Mouse (Mus musculus) limb, embryonic 10.5 days (tissue): ENCODE data around the gene Rnf145. TPM values are rescaled to one million over a fixed set of nuclear protein-coding genes. Genes with fewer than 3 reads are reported as not detected.

ENCODE experiments used
- DNase-seq: peaks from one replicate; pipeline ENCODE4 v3.0.0-alpha.2; 2017; ENCODE audit warnings: low spot score
- H3K27ac ChIP-seq: fragments of 300-500 bp; sonication (generic); 2 replicates; pipeline ENCODE4 v1.5.1; 2016; ENCODE audit warnings: mild to moderate bottlenecking
- H3K27me3 ChIP-seq: fragments of 300-500 bp; sonication (generic); 2 replicates; pipeline ENCODE4 v1.6.1; 2016; ENCODE audit warnings: low read depth, mild to moderate bottlenecking; ENCODE audit not compliant: poor library complexity, severe bottlenecking
- H3K36me3 ChIP-seq: fragments of 300-500 bp; sonication (generic); 2 replicates; pipeline ENCODE4 v1.6.1; 2016; ENCODE audit warnings: mild to moderate bottlenecking, moderate library complexity
- H3K4me1 ChIP-seq: fragments of 300-500 bp; sonication (generic); 2 replicates; pipeline ENCODE4 v1.6.1; 2016
- H3K4me3 ChIP-seq: fragments of 300-500 bp; sonication (generic); 2 replicates; pipeline ENCODE4 v1.5.1; 2016; ENCODE audit warnings: mild to moderate bottlenecking, moderate library complexity
- H3K9me3 ChIP-seq: fragments of 300-500 bp; sonication (generic); replicated peaks from 2 replicates; pipeline ENCODE4 v1.6.1; 2016; ENCODE audit warnings: mild to moderate bottlenecking
- WGBS: fragments of 180-500 bp; shearing (Covaris S2); methylation state at CpG from one replicate; pipeline ENCODE4 v1.1.7; 2016; 5-methylcytosine and 5-hydroxymethylcytosine counted together
- polyA plus RNA-seq: library from polyadenylated mRNA; unstranded; fragments of >200 nt; fragmentation: Nextera tagmentation; extraction: Ambion mirVana; gene quantifications from 2 replicates; pipeline ENCODE4 v1.2.1, GENCODE M21; 2016

Gene Rnf145
- polyA plus RNA-seq, 1 experiment from 2014 or later, result 89.2 TPM

DNA sequence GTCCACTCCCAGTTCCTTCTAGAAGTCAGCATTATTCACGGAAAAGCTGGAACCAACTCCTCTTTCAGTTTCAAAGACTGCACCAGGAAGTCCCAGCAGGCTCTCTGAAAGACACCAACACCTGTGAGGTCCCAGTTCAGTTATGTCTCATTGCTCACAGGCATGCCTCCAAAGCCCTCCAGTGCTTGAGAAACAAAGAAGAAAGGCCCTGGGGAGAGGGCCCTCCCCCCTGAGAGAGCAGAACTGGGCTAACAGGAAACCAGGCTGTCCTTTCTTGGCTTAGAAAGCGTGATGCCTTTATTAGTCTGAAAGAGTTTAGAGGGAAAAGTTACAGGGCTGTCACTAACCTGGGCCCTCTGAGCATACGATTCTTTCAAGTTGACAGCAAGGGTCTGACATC is 22.5 kb upstream of the Rnf145 start:
- no peak for DNase-seq
- H3K27me3 ChIP-seq, result no peaks in the 10 kb centered on the region
- no peaks in the 10 kb centered on the region for H3K36me3 ChIP-seq
- H3K9me3 ChIP-seq, result no peaks in the 10 kb centered on the region
- 69% methylated on average over 3 of the region's 3 CpGs for WGBS
- H3K4me1 ChIP-seq, result no peaks in the 10 kb centered on the region
- no peak overlapping the region for H3K4me3 ChIP-seq
- H3K27ac ChIP-seq, result no peak overlapping the region

DNA sequence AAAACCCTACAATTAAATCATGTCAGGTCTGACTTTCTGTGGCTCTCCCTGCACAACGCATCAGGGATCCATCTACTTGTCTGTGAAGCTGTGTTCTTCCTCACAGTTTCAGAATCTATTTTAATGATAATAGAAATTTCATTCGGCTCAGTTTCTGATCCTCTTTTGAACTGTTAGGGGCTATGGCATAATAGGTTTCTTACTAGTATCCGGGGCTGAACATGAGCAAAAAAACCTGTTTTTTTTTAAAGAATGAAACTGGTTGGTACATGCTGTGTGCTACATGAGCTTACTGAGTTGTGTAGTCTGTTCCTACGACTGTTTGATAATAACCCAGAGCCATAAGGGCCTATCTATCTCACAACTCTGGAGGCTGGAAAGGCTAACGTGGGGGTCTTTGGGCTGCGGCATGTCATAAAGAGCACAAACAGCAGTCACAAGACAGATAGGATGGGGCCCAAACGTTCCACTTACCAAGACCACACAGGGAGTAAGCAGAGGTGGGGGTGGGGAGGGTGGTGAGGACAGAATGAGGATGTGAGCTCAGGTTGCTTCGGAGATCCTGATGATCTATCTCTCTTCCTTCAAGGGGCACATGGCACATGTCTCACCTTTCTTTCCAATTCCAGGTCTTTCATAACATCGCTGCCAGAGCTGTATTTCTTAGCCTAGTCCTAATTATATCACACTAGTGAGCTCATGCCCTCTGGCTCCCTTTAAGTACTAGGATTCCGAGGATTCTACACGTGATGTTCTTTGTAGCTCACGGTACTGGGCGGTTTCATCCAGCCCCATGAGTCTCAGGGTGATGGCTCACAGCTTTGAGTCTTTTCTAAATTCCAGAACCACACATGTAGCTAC is 20.1 kb upstream of the Rnf145 start:
- Histone ChIP-seq H3K4me3 (no peak overlapping the region), H3K4me1 (no peaks in the 10 kb centered on the region), H3K36me3 (no peaks in the 10 kb centered on the region), H3K27ac (no peak overlapping the region), H3K9me3 (no peaks in the 10 kb centered on the region), H3K27me3 (no peaks in the 10 kb centered on the region)
- 74% methylated on average over 13 of the region's 13 CpGs for WGBS
- DNase-seq, result no peak

DNA sequence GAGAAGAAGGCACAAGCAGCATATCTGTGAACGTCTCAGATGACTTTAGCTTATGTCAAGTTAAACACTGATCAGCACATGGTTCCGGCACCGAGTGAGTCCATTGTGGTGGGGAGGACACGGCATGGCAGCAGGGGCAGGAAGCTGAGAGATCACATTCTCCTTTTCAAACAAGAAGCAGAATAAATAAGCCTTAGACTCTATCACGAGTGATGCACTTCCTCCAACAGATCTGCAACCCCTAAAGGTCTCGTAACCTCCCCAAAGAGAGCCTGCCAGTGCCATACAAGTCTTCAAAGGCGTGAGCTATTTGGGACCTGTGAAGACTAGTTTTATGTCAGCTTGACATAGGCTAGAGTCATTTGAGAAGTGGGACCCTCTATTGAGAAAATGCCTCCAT is 17.8 kb upstream of the Rnf145 start:
- WGBS, result 85% methylated on average over 7 of the region's 7 CpGs
- H3K27ac ChIP-seq, result no peak overlapping the region
- no peak overlapping the region for H3K4me3 ChIP-seq
- H3K36me3 ChIP-seq, result no peaks in the 10 kb centered on the region
- no peak for DNase-seq
- H3K27me3 ChIP-seq, result no peaks in the 10 kb centered on the region
- no peaks in the 10 kb centered on the region for H3K9me3 ChIP-seq
- H3K4me1 ChIP-seq, result no peaks in the 10 kb centered on the region

DNA sequence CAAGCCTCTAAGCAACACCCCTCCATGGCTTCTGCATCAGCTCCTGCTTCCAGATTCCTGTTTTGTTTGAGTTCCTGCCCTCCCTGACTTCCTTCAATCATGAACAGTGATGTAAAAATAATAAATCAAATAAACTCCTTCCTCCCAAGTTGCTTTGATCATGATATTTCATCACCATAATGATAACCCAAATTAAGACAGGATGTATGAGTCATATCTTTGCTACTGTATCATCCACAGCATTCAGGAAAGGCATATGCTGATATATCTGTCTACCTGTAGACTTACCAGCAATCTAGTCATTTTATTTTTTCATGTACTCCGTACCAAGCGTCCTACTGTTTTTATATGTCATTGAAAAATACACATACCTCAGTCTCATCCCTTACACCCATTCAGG is 17.3 kb upstream of the Rnf145 start:
- no peak for DNase-seq
- Histone ChIP-seq H3K9me3 (no peaks in the 10 kb centered on the region), H3K4me3 (no peak overlapping the region), H3K27ac (no peak overlapping the region), H3K36me3 (no peaks in the 10 kb centered on the region), H3K4me1 (no peaks in the 10 kb centered on the region), H3K27me3 (no peaks in the 10 kb centered on the region)
- WGBS, result 91% methylated on average over 2 of the region's 2 CpGs

DNA sequence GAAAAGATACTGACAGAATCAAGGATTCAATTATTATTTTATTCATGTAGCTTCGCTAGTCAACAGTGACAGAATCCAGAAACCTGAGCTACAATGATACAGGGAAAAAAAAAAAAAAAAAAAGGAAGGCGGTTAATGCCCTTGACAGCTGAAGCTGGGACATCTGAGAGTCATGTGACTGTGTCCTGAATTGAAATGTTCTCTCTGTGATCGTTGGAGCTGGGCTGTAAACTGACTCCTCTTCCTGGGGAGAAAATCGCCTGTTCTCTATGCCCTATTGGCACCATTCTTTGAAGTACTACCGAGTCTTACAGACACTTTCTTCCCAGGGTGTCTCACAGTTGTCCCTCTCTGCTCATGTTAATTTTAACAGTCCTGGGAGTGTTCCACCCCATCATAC is 15.8 kb upstream of the Rnf145 start:
- no peaks in the 10 kb centered on the region for H3K27me3 ChIP-seq
- no peaks in the 10 kb centered on the region for H3K9me3 ChIP-seq
- H3K27ac ChIP-seq, result no peak overlapping the region
- WGBS, result 53% methylated on average over 5 of the region's 5 CpGs
- H3K4me1 ChIP-seq, result no peaks in the 10 kb centered on the region
- DNase-seq, result no peak
- no peak overlapping the region for H3K4me3 ChIP-seq
- no peaks in the 10 kb centered on the region for H3K36me3 ChIP-seq

DNA sequence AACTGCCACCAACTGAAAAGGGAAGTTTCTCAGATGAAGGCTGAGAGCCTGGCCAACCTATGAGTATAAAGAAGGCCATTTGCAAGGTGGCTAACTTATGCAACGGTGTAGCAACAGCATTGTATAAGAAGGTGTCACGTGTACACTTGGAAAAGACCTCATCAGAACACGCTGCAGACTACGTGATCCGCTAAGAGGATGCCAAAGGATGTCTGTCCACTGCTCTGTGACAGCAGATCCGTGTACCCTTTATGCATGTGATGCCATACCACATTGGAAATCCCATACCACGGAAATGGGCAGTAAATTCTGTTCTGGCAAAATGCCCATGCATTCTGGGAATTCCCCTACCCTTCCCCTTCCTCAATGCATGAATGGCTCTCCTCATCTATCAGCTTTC is 14.6 kb upstream of the Rnf145 start:
- 95% methylated on average over 7 of the region's 7 CpGs for WGBS
- no peak for DNase-seq
- H3K4me1 ChIP-seq, result no peaks in the 10 kb centered on the region
- no peaks in the 10 kb centered on the region for H3K27me3 ChIP-seq
- no peak overlapping the region for H3K27ac ChIP-seq
- no peaks in the 10 kb centered on the region for H3K9me3 ChIP-seq
- H3K36me3 ChIP-seq, result no peaks in the 10 kb centered on the region
- H3K4me3 ChIP-seq, result no peak overlapping the region

DNA sequence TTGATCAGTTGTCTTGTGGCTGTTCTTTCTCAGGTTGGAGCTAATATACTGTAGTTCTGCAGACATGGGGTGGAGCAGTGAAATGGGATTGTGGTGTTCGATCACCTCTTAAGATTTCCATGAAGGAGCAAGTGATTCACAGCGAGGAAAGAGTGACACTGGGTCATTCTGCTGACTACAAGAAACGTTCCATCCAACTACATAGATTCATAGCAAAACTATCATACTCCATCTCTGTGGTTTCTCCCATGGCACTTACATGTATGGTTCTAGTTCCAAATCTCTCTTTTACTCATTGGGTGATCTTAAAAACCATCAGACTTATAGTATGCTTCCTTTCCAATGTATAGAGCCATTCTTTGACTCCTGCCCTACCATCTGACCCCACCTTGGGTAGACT is 14.0 kb upstream of the Rnf145 start:
- Histone ChIP-seq H3K36me3 (no peaks in the 10 kb centered on the region), H3K27me3 (no peaks in the 10 kb centered on the region), H3K9me3 (no peaks in the 10 kb centered on the region), H3K4me1 (no peaks in the 10 kb centered on the region), H3K27ac (no peak overlapping the region), H3K4me3 (no peak overlapping the region)
- no peak for DNase-seq
- 82% methylated on average over 3 of the region's 3 CpGs for WGBS

DNA sequence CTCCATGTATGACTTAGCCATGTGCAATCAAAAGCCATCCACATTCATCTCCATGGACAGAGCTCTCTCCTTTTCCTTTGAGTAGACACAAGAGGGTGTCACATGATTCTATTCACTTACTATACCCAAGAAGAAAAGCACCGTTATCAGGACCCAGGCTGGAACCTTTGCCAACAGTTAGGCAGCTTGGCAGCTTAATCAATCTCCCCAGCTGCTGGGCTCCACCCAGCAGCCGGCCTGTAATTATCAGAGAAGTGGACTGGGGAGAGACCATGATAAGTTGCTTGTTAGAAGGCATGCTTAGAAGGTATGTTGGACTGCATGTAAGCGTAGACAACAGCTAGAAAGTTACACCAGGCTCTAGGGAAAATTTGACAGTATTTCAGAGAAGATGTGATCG is 9.9 kb upstream of the Rnf145 start:
- WGBS, result 68% methylated on average over 4 of the region's 4 CpGs
- no peak for DNase-seq
- Histone ChIP-seq H3K27ac (no peak overlapping the region), H3K36me3 (no peaks in the 10 kb centered on the region), H3K4me3 (no peak overlapping the region), H3K27me3 (no peaks in the 10 kb centered on the region), H3K9me3 (no peaks in the 10 kb centered on the region), H3K4me1 (no peaks in the 10 kb centered on the region)

DNA sequence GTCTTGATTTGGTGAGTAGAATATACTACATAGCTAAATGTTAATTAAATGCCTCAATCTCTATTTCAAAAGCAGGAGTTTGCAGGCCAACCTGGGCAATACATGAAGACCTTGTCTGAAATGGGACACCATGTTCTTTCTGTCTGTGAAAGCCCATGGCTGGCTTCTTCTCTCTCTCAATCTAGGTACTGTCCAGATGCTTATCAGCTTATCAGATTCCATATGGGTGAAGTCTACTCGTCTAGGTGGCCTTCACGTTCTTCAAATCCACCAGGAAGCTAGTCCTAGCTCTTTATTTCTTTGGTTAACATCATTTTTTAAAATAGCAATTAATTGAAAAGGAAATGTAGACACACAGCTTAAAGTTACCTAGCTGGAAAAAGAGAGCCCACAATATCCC is 8.9 kb upstream of the Rnf145 start:
- Histone ChIP-seq H3K9me3 (no peaks in the 10 kb centered on the region), H3K36me3 (no peaks in the 10 kb centered on the region), H3K4me1 (no peaks in the 10 kb centered on the region), H3K27me3 (no peaks in the 10 kb centered on the region), H3K4me3 (no peak overlapping the region), H3K27ac (no peak overlapping the region)
- no peak for DNase-seq
- 81% methylated on average over 2 of the region's 2 CpGs for WGBS

DNA sequence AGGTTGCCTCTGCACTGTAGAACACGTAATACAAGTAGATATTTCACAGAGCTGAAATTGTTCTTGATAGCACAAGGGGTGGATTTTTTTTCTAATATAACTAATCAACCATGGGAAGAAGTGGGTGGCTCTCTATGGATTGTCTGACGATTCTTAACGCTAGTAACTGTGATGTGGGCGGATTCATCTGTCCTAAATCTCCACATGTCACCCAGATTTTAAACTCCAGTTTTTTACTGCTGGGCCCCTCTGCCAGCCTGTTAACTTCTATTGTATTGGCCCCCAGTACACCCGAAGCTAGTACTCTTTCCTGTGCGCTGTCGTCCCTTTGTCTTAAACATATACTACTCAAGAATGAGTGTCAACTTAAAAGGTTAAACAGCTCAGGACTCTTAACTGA is 8.4 kb upstream of the Rnf145 start:
- no peak overlapping the region for H3K4me3 ChIP-seq
- H3K36me3 ChIP-seq, result no peaks in the 10 kb centered on the region
- H3K9me3 ChIP-seq, result no peaks in the 10 kb centered on the region
- no peak overlapping the region for H3K27ac ChIP-seq
- no peaks in the 10 kb centered on the region for H3K4me1 ChIP-seq
- H3K27me3 ChIP-seq, result no peaks in the 10 kb centered on the region
- WGBS, result 90% methylated on average over 7 of the region's 7 CpGs
- DNase-seq, result no peak

DNA sequence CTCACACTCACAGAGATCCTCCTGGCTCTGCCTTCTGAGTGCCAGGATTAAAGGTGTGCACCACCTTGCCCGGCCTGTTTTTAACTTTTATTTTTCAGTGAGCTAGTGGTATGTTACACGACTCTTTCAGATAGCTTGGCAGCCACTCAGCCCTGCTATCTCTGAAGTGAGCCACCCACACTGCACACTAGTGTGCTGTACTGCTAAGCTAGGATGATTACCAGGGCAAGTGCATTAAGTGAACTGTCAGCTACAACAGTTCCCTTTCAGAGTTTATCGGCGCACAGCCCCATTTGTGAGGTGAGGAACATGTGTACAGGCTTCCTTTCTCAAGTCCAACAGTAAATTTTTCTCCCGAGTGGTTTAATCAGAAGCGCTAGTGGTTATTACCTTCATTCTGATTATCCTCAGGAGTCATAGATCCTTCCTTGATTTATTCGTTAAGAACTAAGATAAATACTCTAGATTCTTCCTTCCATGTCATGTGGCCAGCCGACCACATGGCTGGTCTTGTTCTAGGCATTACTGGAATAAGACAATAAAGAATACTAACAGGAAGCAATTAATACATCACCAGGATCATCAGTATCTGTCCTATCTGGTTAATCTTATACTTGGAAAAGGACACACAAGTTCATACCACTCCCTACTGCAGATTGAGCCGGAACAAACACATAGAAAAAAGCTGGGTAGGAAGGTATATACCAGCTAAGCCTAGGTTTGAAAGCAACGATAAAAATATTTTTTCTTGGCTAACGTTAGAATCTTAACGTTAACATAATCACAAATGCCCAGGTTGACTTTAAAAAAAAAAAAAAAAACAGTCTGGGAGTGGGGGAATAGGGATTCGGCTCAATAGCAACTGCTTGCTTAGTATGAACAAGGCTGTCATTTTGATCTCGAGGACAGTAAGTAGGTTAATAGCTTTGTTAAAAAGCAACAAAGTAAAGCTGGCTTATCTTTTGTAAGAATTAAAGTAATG is 6.4 kb upstream of the Rnf145 start:
- H3K4me3 ChIP-seq, result no peak overlapping the region
- whole genome bisulfite sequencing, result 85% methylated on average over 14 of the region's 14 CpGs
- H3K27ac ChIP-seq, result no peak overlapping the region
- no peaks in the 10 kb centered on the region; the same call in 1 of the 2 replicates for H3K4me1 ChIP-seq
- no peak for DNase-seq
- H3K27me3 ChIP-seq, result no peaks in the 10 kb centered on the region
- no peaks in the 10 kb centered on the region for H3K36me3 ChIP-seq
- no peaks in the 10 kb centered on the region for H3K9me3 ChIP-seq

DNA sequence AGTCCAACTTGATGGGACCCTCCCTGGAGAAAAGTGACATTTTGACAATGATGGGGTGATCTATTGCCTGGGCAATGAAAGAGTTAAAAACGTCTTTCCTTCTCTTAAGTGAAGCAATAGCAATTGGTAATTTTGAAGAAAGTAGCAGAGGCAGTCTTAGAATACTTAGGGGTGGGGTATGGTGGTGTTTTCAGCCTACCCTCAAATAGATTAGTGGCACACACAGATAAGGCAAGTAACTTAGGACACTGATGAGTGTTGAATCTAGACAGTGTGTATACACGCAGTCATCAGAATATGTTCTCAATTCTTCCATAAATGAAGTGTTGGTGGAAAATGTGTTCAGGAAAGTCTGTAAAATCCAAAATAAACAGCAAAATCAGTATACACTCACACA is 5.7 kb upstream of the Rnf145 start:
- Histone ChIP-seq H3K9me3 (no peaks in the 10 kb centered on the region), H3K36me3 (no peaks in the 10 kb centered on the region), H3K27me3 (no peaks in the 10 kb centered on the region), H3K4me1 (peaks cover 5% of the 10 kb centered on the region), H3K27ac (no peak overlapping the region), H3K4me3 (no peak overlapping the region)
- WGBS, result 68% methylated on average over 2 of the region's 2 CpGs
- no peak for DNase-seq

DNA sequence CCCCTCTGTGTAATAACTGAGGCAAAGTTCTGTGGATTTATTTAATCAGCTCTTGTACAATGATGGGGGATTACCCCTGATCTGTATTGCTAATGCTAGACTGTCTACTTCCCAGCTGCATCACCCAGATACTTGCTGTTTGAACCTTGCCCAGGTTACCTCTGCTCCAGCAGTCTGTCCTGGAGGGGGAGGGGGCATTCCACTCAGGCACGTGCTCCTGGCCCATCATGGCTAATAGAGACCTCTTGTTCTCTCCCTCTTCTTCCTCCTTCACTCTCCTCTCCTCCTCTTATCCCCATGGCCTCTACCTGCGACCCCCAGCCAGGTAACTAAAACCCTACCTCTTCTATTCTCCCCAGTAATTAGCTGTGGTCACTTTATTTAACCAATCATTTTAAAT is 4.1 kb upstream of the Rnf145 start:
- no peaks in the 10 kb centered on the region for H3K27me3 ChIP-seq
- H3K9me3 ChIP-seq, result no peaks in the 10 kb centered on the region
- H3K27ac ChIP-seq, result no peak overlapping the region
- no peak for DNase-seq
- H3K4me1 ChIP-seq, result peaks cover 10% of the 10 kb centered on the region
- no peak overlapping the region for H3K4me3 ChIP-seq
- H3K36me3 ChIP-seq, result no peaks in the 10 kb centered on the region
- 57% methylated on average over 2 of the region's 2 CpGs for WGBS
